Mouse (Mus musculus) liver, postnatal 0 days (tissue): ENCODE data around the gene Nme2. TPM values are rescaled to one million over a fixed set of nuclear protein-coding genes. Genes with fewer than 3 reads are reported as not detected.
A peak's percentile ranks its signal among the peaks of the same experiment; 100 is the strongest.

ENCODE experiments used
- ATAC-seq: fragments of 200-750 bp; cut with Nextera tagmentation; 2 replicates; pipeline ENCODE4 v1.8.0; 2017; ENCODE audit warnings: mild to moderate bottlenecking, moderate library complexity
- DNase-seq: peaks from one replicate; pipeline ENCODE4 v3.0.0-alpha.2; 2016
- H3K27ac ChIP-seq: fragments of 300-500 bp; sonication (generic); 2 replicates; pipeline ENCODE4 v1.5.1; 2014; ENCODE audit warnings: antibody characterized with exemption, moderate library complexity, mild to moderate bottlenecking, low read depth
- H3K27me3 ChIP-seq: fragments of 300-500 bp; sonication (generic); 2 replicates; pipeline ENCODE4 v1.6.1; 2014; ENCODE audit warnings: low read length, control low read depth, mixed read lengths; ENCODE audit not compliant: insufficient read depth
- H3K36me3 ChIP-seq: fragments of 300-500 bp; sonication (generic); replicated peaks from 2 replicates; pipeline ENCODE4 v1.6.1; 2014; ENCODE audit warnings: mild to moderate bottlenecking, control low read depth, low read length, moderate library complexity, mixed read lengths; ENCODE audit not compliant: insufficient read depth
- H3K4me1 ChIP-seq: fragments of 300-500 bp; sonication (generic); 2 replicates; pipeline ENCODE4 v1.6.1; 2014; ENCODE audit warnings: antibody characterized with exemption, mild to moderate bottlenecking, control low read depth; ENCODE audit not compliant: insufficient read depth
- H3K4me2 ChIP-seq: fragments of 300-500 bp; sonication (generic); 2 replicates; pipeline ENCODE4 v1.6.1; 2014; ENCODE audit warnings: low read depth, mild to moderate bottlenecking, low read length, moderate library complexity, mixed read lengths
- H3K4me3 ChIP-seq: fragments of 300-500 bp; sonication (generic); 2 replicates; pipeline ENCODE4 v1.5.1; 2014; ENCODE audit warnings: low read depth, low read length
- H3K9ac ChIP-seq: fragments of 300-500 bp; sonication (generic); replicated peaks from 2 replicates; pipeline ENCODE4 v1.6.1; 2014; ENCODE audit warnings: mild to moderate bottlenecking, moderate library complexity
- H3K9me3 ChIP-seq: fragments of 300-500 bp; sonication (generic); 2 replicates; pipeline ENCODE4 v1.6.1; 2016; ENCODE audit warnings: mild to moderate bottlenecking, control low read depth, low read length, mixed read lengths
- CTCF ChIP-seq: sonication (generic); IDR thresholded peaks from 2 replicates; pipeline ENCODE4 v1.5.1; 2016; ENCODE audit warnings: antibody characterized with exemption, low read depth
- EP300 ChIP-seq: IDR thresholded peaks from 2 replicates; pipeline ENCODE4 v1.6.1; 2016; ENCODE audit warnings: antibody characterized with exemption, low read depth, mild to moderate bottlenecking
- WGBS: fragments of 180-500 bp; shearing (Covaris S2); extraction: QIAGEN DNeasy Blood & Tissue Kit; methylation state at CpG from one replicate; pipeline ENCODE4 v1.1.7; 2014; ENCODE audit not compliant: insufficient replicate concordance; 5-methylcytosine and 5-hydroxymethylcytosine counted together
- polyA plus RNA-seq: library from polyadenylated mRNA; unstranded; fragments of >200 nt; fragmentation: Nextera tagmentation; extraction: Ambion mirVana; gene quantifications from 2 replicates; pipeline ENCODE4 v1.2.1, GENCODE M21; 2015

Nme2 gene
- polyA plus RNA-seq, 1 experiment from 2014 or later = 166 TPM

- Histone ChIP-seq H3K4me1 (peaks cover 24% of the 10 kb centered on the region), H3K27ac (peak overlapping the region; percentile 99), H3K4me2 (peak overlapping the region; percentile 76), H3K9ac (peak overlapping the region; percentile 76), H3K27me3 (no peaks in the 10 kb centered on the region), H3K4me3 (peak overlapping the region; percentile 96), H3K9me3 (no peaks in the 10 kb centered on the region), H3K36me3 (no peaks in the 10 kb centered on the region)
- ATAC-seq = peak; percentile 63
- 3% methylated on average over 15 of the region's 15 CpGs for WGBS
- peak; percentile 75 for DNase-seq
- peak; percentile 6; the same call in 1 of the 2 replicates for TF ChIP-seq EP300
- TF ChIP-seq CTCF = no peak
These were observed 39.2 kb upstream of the Nme2 start for GRCm38 (mm10) chr11:93995111-93995719.

- Histone ChIP-seq H3K27me3 (no peaks in the 10 kb centered on the region), H3K36me3 (no peaks in the 10 kb centered on the region), H3K4me3 (peak overlapping the region; percentile 96), H3K9me3 (no peaks in the 10 kb centered on the region), H3K4me2 (peak overlapping the region; percentile 76), H3K4me1 (peaks cover 18% of the 10 kb centered on the region), H3K9ac (peak overlapping the region; percentile 76), H3K27ac (peak overlapping the region; percentile 99)
- DNase-seq = no peak
- 47% methylated on average over 5 of the region's 5 CpGs for WGBS
- ATAC-seq = no peak
- no peak for TF ChIP-seq CTCF
These were observed 38.5 kb upstream of the Nme2 start for GRCm38 (mm10) chr11:93994531-93994930.

GRCm38 (mm10) chr11:93988328-93989062 is 32.4 kb upstream of the Nme2 start:
- ATAC-seq (peak; percentile 38; the same call in 1 of the 2 replicates), DNase-seq (no peak)
- H3K27ac ChIP-seq = peak overlapping the region; percentile 85
- H3K4me2 ChIP-seq = no peak overlapping the region
- 56% methylated on average over 12 of the region's 12 CpGs for whole genome bisulfite sequencing
- no peak overlapping the region for H3K9ac ChIP-seq
- no peaks in the 10 kb centered on the region for H3K9me3 ChIP-seq
- H3K36me3 ChIP-seq = no peaks in the 10 kb centered on the region
- TF ChIP-seq EP300 (no peak), CTCF (no peak)
- no peak overlapping the region for H3K4me3 ChIP-seq
- H3K27me3 ChIP-seq = no peaks in the 10 kb centered on the region
- 0 out of 2 replicates have a peak, but pooled peaks cover 5% of the 10 kb centered on the region for H3K4me1 ChIP-seq

GRCm38 (mm10) chr11:93987625-93988327 is 31.7 kb upstream of the Nme2 start:
- Histone ChIP-seq H3K4me1 (0 out of 2 replicates have a peak, but pooled peaks cover 5% of the 10 kb centered on the region), H3K9ac (no peak overlapping the region), H3K27me3 (no peaks in the 10 kb centered on the region), H3K4me2 (no peak overlapping the region), H3K9me3 (no peaks in the 10 kb centered on the region), H3K27ac (peak overlapping the region; percentile 85), H3K4me3 (no peak overlapping the region), H3K36me3 (no peaks in the 10 kb centered on the region)
- ATAC-seq = peak; percentile 71
- WGBS = 37% methylated on average over 8 of the region's 8 CpGs
- TF ChIP-seq EP300 = peak; percentile 63; the same call in 1 of the 2 replicates
- no peak for TF ChIP-seq CTCF
- DNase-seq = no peak

GRCm38 (mm10) chr11:93987026-93987425 is 31.0 kb upstream of the Nme2 start:
- Histone ChIP-seq H3K27me3 (no peaks in the 10 kb centered on the region), H3K27ac (peak overlapping the region; percentile 85), H3K4me2 (no peak overlapping the region), H3K9ac (no peak overlapping the region), H3K4me1 (0 out of 2 replicates have a peak, but pooled peaks cover 5% of the 10 kb centered on the region), H3K9me3 (no peaks in the 10 kb centered on the region), H3K36me3 (no peaks in the 10 kb centered on the region), H3K4me3 (no peak overlapping the region)
- TF ChIP-seq CTCF (no peak), EP300 (no peak)
- DNase-seq (no peak), ATAC-seq (no peak)
- WGBS = 75% methylated on average over 4 of the region's 4 CpGs

- Histone ChIP-seq H3K27ac (no peak overlapping the region), H3K36me3 (no peaks in the 10 kb centered on the region), H3K9me3 (no peaks in the 10 kb centered on the region), H3K27me3 (no peaks in the 10 kb centered on the region), H3K4me3 (no peak overlapping the region), H3K4me2 (no peak overlapping the region), H3K4me1 (0 out of 2 replicates have a peak, but pooled peaks cover 5% of the 10 kb centered on the region), H3K9ac (no peak overlapping the region)
- no peak for ATAC-seq
- no peak for TF ChIP-seq CTCF
- no peak for TF ChIP-seq EP300
- DNase-seq = no peak
These were observed 30.2 kb upstream of the Nme2 start for GRCm38 (mm10) chr11:93986298-93986697.
